Mouse (Mus musculus): Measurements from ENCODE around the gene Cnp. TPM values are rescaled to one million over a fixed set of nuclear protein-coding genes. Genes with fewer than 3 reads are reported as not detected.

The Cnp gene
- polyA plus RNA-seq (2014; fragmentation: Illumina TruSeq; extraction: RNeasy Lipid Tissue Mini Kit (QIAGEN cat#74804); ENCODE audit: low read depth, low replicate concordance) = 7.9 TPM

GRCm38 (mm10) chr11:100574708-100575483, at the start of gene Cnp:
Gene Cnp (plus strand): TSS chr11:100574904.

GRCm38 (mm10) chr11:100527458-100528374, 47.0 kb upstream of the Cnp start, which contains the start of gene Acly:
Gene Acly (minus strand): TSS chr11:100528000.

GRCm38 (mm10) chr11:100544832-100545745, 29.6 kb upstream of the Cnp start, which contains the start of gene Ttc25:
Gene Ttc25 (plus strand): TSS chr11:100545607.

GRCm38 (mm10) chr11:100618761-100619484, 44.2 kb downstream of the Cnp start, which contains the start of gene Nkiras2:
Gene Nkiras2 (plus strand): TSS chr11:100619244.

GRCm38 (mm10) chr11:100619982-100620381, 45.3 kb downstream of the Cnp start, which contains the start of gene Dnajc7:
Gene Dnajc7 (minus strand): TSS chr11:100620168.

Other genes starting within 250 kb of the Cnp start
- gene Gast, start 240.5 kb upstream of the Cnp start, polyA plus RNA-seq (2014; fragmentation: Illumina TruSeq; extraction: RNeasy Lipid Tissue Mini Kit (QIAGEN cat#74804); ENCODE audit: low read depth, low replicate concordance) = not detected
- gene Hap1, start 218.8 kb upstream of the Cnp start, polyA plus RNA-seq (2014; fragmentation: Illumina TruSeq; extraction: RNeasy Lipid Tissue Mini Kit (QIAGEN cat#74804); ENCODE audit: low read depth, low replicate concordance) = 0.54 TPM
- gene Jup, start 177.1 kb upstream of the Cnp start, polyA plus RNA-seq (2014; fragmentation: Illumina TruSeq; extraction: RNeasy Lipid Tissue Mini Kit (QIAGEN cat#74804); ENCODE audit: low read depth, low replicate concordance) = 5.2 TPM
- 0.88 TPM for gene P3h4, start 160.1 kb upstream of the Cnp start, polyA plus RNA-seq (2014; fragmentation: Illumina TruSeq; extraction: RNeasy Lipid Tissue Mini Kit (QIAGEN cat#74804); ENCODE audit: low read depth, low replicate concordance)
- 0.66 TPM for gene Fkbp10, start 159.2 kb upstream of the Cnp start, polyA plus RNA-seq (2014; fragmentation: Illumina TruSeq; extraction: RNeasy Lipid Tissue Mini Kit (QIAGEN cat#74804); ENCODE audit: low read depth, low replicate concordance)
- 7.8 TPM for gene Nt5c3b, start 133.1 kb upstream of the Cnp start, polyA plus RNA-seq (2014; fragmentation: Illumina TruSeq; extraction: RNeasy Lipid Tissue Mini Kit (QIAGEN cat#74804); ENCODE audit: low read depth, low replicate concordance)
- 0.69 TPM for gene Klhl10, start 133.0 kb upstream of the Cnp start, polyA plus RNA-seq (2014; fragmentation: Illumina TruSeq; extraction: RNeasy Lipid Tissue Mini Kit (QIAGEN cat#74804); ENCODE audit: low read depth, low replicate concordance)
- 5.7 TPM for gene Klhl11, start 102.2 kb upstream of the Cnp start, polyA plus RNA-seq (2014; fragmentation: Illumina TruSeq; extraction: RNeasy Lipid Tissue Mini Kit (QIAGEN cat#74804); ENCODE audit: low read depth, low replicate concordance)
- gene Acly, start 46.9 kb upstream of the Cnp start, polyA plus RNA-seq (2014; fragmentation: Illumina TruSeq; extraction: RNeasy Lipid Tissue Mini Kit (QIAGEN cat#74804); ENCODE audit: low read depth, low replicate concordance) = 137 TPM
- 0.41 TPM for gene Ttc25, start 29.3 kb upstream of the Cnp start, polyA plus RNA-seq (2014; fragmentation: Illumina TruSeq; extraction: RNeasy Lipid Tissue Mini Kit (QIAGEN cat#74804); ENCODE audit: low read depth, low replicate concordance)
- gene Nkiras2, start 44.3 kb downstream of the Cnp start, polyA plus RNA-seq (2014; fragmentation: Illumina TruSeq; extraction: RNeasy Lipid Tissue Mini Kit (QIAGEN cat#74804); ENCODE audit: low read depth, low replicate concordance) = 7.5 TPM
- 227 TPM for gene Dnajc7, start 45.3 kb downstream of the Cnp start, polyA plus RNA-seq (2014; fragmentation: Illumina TruSeq; extraction: RNeasy Lipid Tissue Mini Kit (QIAGEN cat#74804); ENCODE audit: low read depth, low replicate concordance)
- not detected for gene Zfp385c, start 117.6 kb downstream of the Cnp start, polyA plus RNA-seq (2014; fragmentation: Illumina TruSeq; extraction: RNeasy Lipid Tissue Mini Kit (QIAGEN cat#74804); ENCODE audit: low read depth, low replicate concordance)
- 4.0 TPM for gene Dhx58, start 129.4 kb downstream of the Cnp start, polyA plus RNA-seq (2014; fragmentation: Illumina TruSeq; extraction: RNeasy Lipid Tissue Mini Kit (QIAGEN cat#74804); ENCODE audit: low read depth, low replicate concordance)
- gene Kat2a, start 137.6 kb downstream of the Cnp start, polyA plus RNA-seq (2014; fragmentation: Illumina TruSeq; extraction: RNeasy Lipid Tissue Mini Kit (QIAGEN cat#74804); ENCODE audit: low read depth, low replicate concordance) = 1.7 TPM
- gene Hspb9, start 138.9 kb downstream of the Cnp start, polyA plus RNA-seq (2014; fragmentation: Illumina TruSeq; extraction: RNeasy Lipid Tissue Mini Kit (QIAGEN cat#74804); ENCODE audit: low read depth, low replicate concordance) = not detected
- 39.2 TPM for gene Rab5c, start 163.3 kb downstream of the Cnp start, polyA plus RNA-seq (2014; fragmentation: Illumina TruSeq; extraction: RNeasy Lipid Tissue Mini Kit (QIAGEN cat#74804); ENCODE audit: low read depth, low replicate concordance)
- not detected for gene Kcnh4, start 185.0 kb downstream of the Cnp start, polyA plus RNA-seq (2014; fragmentation: Illumina TruSeq; extraction: RNeasy Lipid Tissue Mini Kit (QIAGEN cat#74804); ENCODE audit: low read depth, low replicate concordance)
- not detected for gene Hcrt, start 188.0 kb downstream of the Cnp start, polyA plus RNA-seq (2014; fragmentation: Illumina TruSeq; extraction: RNeasy Lipid Tissue Mini Kit (QIAGEN cat#74804); ENCODE audit: low read depth, low replicate concordance)
- gene Ghdc, start 196.1 kb downstream of the Cnp start, polyA plus RNA-seq (2014; fragmentation: Illumina TruSeq; extraction: RNeasy Lipid Tissue Mini Kit (QIAGEN cat#74804); ENCODE audit: low read depth, low replicate concordance) = 1.7 TPM

All from sigmoid colon, adult 10 weeks (tissue).